Mouse (Mus musculus) lung, postnatal 0 days (tissue): Measurements from ENCODE around the gene G3bp1. TPM values are rescaled to one million over a fixed set of nuclear protein-coding genes. Genes with fewer than 3 reads are reported as not detected.
A peak's percentile ranks its signal among the peaks of the same experiment; 100 is the strongest.

Source experiments
- ATAC-seq: fragments of 200-750 bp; cut with Nextera tagmentation; 2 replicates; pipeline ENCODE4 v1.8.0; 2017; ENCODE audit warnings: moderate library complexity
- DNase-seq: peaks from one replicate; pipeline ENCODE4 v3.0.0-alpha.2; 2016; ENCODE audit warnings: low spot score
- H3K27ac ChIP-seq: fragments of 300-500 bp; sonication (generic); 2 replicates; pipeline ENCODE4 v1.5.1; 2014; ENCODE audit warnings: antibody characterized with exemption, mild to moderate bottlenecking, low read length, mixed read lengths
- H3K27me3 ChIP-seq: fragments of 300-500 bp; sonication (generic); replicated peaks from 2 replicates; pipeline ENCODE4 v1.6.1; 2014; ENCODE audit warnings: low read length, mixed read lengths; ENCODE audit not compliant: insufficient read depth
- H3K36me3 ChIP-seq: fragments of 300-500 bp; sonication (generic); 2 replicates; pipeline ENCODE4 v1.6.1; 2014; ENCODE audit warnings: low read length, mixed read lengths; ENCODE audit not compliant: insufficient read depth
- H3K4me1 ChIP-seq: fragments of 300-500 bp; sonication (generic); 2 replicates; pipeline ENCODE4 v1.6.1; 2014; ENCODE audit warnings: antibody characterized with exemption, low read depth, low read length, mixed read lengths; ENCODE audit not compliant: insufficient read depth
- H3K4me2 ChIP-seq: fragments of 300-500 bp; sonication (generic); replicated peaks from 2 replicates; pipeline ENCODE4 v1.6.1; 2014; ENCODE audit warnings: low read depth, mild to moderate bottlenecking, low read length, moderate library complexity, mixed read lengths
- H3K4me3 ChIP-seq: fragments of 300-500 bp; sonication (generic); 2 replicates; pipeline ENCODE4 v1.5.1; 2014; ENCODE audit warnings: low read depth, low read length
- H3K9ac ChIP-seq: fragments of 300-500 bp; sonication (generic); replicated peaks from 2 replicates; pipeline ENCODE4 v1.6.1; 2014; ENCODE audit warnings: low read depth, mild to moderate bottlenecking
- H3K9me3 ChIP-seq: fragments of 300-500 bp; sonication (generic); 2 replicates; pipeline ENCODE4 v1.6.1; 2016; ENCODE audit warnings: low read length, mixed read lengths
- CTCF ChIP-seq: IDR thresholded peaks from 2 replicates; pipeline ENCODE4 v1.5.1; 2016; ENCODE audit warnings: antibody characterized with exemption, mild to moderate bottlenecking
- EP300 ChIP-seq: IDR thresholded peaks from 2 replicates; pipeline ENCODE4 v1.6.1; 2016; ENCODE audit warnings: antibody characterized with exemption, mild to moderate bottlenecking, control low read depth
- WGBS: fragments of 180-500 bp; shearing (Covaris S2); extraction: QIAGEN DNeasy Blood & Tissue Kit; methylation state at CpG from one replicate; pipeline ENCODE4 v1.1.7; 2014; 5-methylcytosine and 5-hydroxymethylcytosine counted together
- polyA plus RNA-seq: library from polyadenylated mRNA; unstranded; fragments of >200 nt; fragmentation: Nextera tagmentation; extraction: Ambion mirVana; gene quantifications from 2 replicates; pipeline ENCODE4 v1.2.1, GENCODE M21; 2015

G3bp1 gene
- polyA plus RNA-seq, 1 experiment from 2014 or later: 47.7 TPM

- H3K4me2 ChIP-seq: no peak overlapping the region
- peaks cover 16% of the 10 kb centered on the region for H3K36me3 ChIP-seq
- peak; percentile 78 for ATAC-seq
- WGBS: 56% methylated on average over 7 of the region's 7 CpGs
- H3K4me3 ChIP-seq: no peak overlapping the region
- DNase-seq: peak; percentile 60
- TF ChIP-seq EP300 (peak; percentile 56; the same call in 1 of the 2 replicates), CTCF (no peak)
- 0 out of 2 replicates have a peak overlapping the region, but pooled peaks have one; percentile 2 for H3K27ac ChIP-seq
- H3K4me1 ChIP-seq: no peaks in the 10 kb centered on the region
- H3K27me3 ChIP-seq: no peaks in the 10 kb centered on the region
- no peak overlapping the region for H3K9ac ChIP-seq
- no peaks in the 10 kb centered on the region for H3K9me3 ChIP-seq
Observed at GRCm38 (mm10) chr11:55449531-55449930, 20.0 kb upstream of the G3bp1 start.

- peaks cover 19% of the 10 kb centered on the region for H3K36me3 ChIP-seq
- H3K4me1 ChIP-seq: no peaks in the 10 kb centered on the region
- no peak for ATAC-seq
- no peak overlapping the region for H3K9ac ChIP-seq
- H3K4me3 ChIP-seq: no peak overlapping the region
- no peak overlapping the region for H3K4me2 ChIP-seq
- TF ChIP-seq EP300 (no peak), CTCF (no peak)
- no peak for DNase-seq
- no peak overlapping the region for H3K27ac ChIP-seq
- no peaks in the 10 kb centered on the region for H3K9me3 ChIP-seq
- no peaks in the 10 kb centered on the region for H3K27me3 ChIP-seq
- 69% methylated on average over 4 of the region's 4 CpGs for WGBS
Observed at GRCm38 (mm10) chr11:55450311-55450710, 19.2 kb upstream of the G3bp1 start.

- no peak for TF ChIP-seq CTCF
- 0 out of 2 replicates have a peak, but pooled peaks have one; percentile 23 for TF ChIP-seq EP300
- 66% methylated on average over 4 of the region's 4 CpGs for WGBS
Observed at GRCm38 (mm10) chr11:55453640-55454039, 15.8 kb upstream of the G3bp1 start.

DNA sequence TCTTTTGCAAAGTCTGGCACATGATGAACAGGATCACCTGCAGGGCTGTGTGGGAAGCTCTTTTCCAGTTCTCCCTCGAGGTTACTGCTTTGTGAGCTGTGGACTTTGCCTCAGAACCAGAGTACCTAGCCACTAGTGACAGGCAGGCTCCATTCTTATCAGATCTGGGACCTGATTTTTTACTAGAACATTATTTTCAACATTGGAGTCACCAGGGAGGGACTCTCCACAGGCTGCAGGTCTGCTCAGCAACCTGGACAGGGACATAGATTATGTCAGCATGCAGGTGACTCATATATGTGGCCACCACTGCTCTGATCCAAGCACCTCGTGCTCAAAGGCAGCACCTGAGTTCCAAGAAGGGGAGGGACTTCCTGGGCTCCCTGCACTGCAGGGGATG is 14.3 kb upstream of the G3bp1 start:
- WGBS: 67% methylated on average over 2 of the region's 2 CpGs
- Histone ChIP-seq H3K9ac (no peak overlapping the region), H3K36me3 (peaks cover 7% of the 10 kb centered on the region; the same call in 1 of the 2 replicates), H3K9me3 (no peaks in the 10 kb centered on the region), H3K27ac (no peak overlapping the region), H3K4me2 (no peak overlapping the region), H3K27me3 (no peaks in the 10 kb centered on the region), H3K4me3 (no peak overlapping the region), H3K4me1 (peaks cover 4% of the 10 kb centered on the region; the same call in 1 of the 2 replicates)
- ATAC-seq (no peak), DNase-seq (no peak)
- TF ChIP-seq EP300 (no peak), CTCF (no peak)

More at GRCm38 (mm10) chr11:55453640-55454039, 15.8 kb upstream of the G3bp1 start:
- no peak for DNase-seq
- Histone ChIP-seq H3K9ac (no peak overlapping the region), H3K27ac (no peak overlapping the region), H3K4me2 (no peak overlapping the region), H3K36me3 (peaks cover 7% of the 10 kb centered on the region; the same call in 1 of the 2 replicates), H3K4me3 (no peak overlapping the region), H3K9me3 (no peaks in the 10 kb centered on the region), H3K4me1 (peaks cover 4% of the 10 kb centered on the region; the same call in 1 of the 2 replicates), H3K27me3 (no peaks in the 10 kb centered on the region)
- peak; percentile 30; the same call in 1 of the 2 replicates for ATAC-seq

DNA sequence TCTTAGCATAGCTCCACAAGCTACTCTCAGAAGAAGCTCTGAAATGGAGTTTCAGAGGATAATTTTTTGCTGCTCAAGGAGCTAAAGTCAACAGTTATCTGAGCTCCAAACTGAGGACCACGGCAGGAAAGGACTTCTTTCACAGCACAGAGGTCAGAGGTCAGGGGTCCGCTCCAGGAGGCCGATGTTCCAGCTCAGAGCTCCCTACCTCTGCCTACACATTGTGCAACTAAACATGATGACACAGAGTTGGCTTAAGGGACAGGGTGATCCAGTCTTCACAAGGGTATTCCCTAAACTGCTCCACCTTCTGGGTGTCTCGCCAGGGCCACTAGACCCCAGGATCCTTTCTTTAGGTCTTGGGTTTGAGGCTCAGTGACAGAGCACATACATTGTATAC is 11.0 kb upstream of the G3bp1 start:
- Histone ChIP-seq H3K9me3 (no peaks in the 10 kb centered on the region), H3K9ac (no peak overlapping the region), H3K4me2 (no peak overlapping the region), H3K27me3 (no peaks in the 10 kb centered on the region), H3K4me1 (peaks cover 4% of the 10 kb centered on the region; the same call in 1 of the 2 replicates), H3K36me3 (peaks cover 3% of the 10 kb centered on the region; the same call in 1 of the 2 replicates), H3K27ac (no peak overlapping the region), H3K4me3 (no peak overlapping the region)
- 47% methylated on average over 4 of the region's 4 CpGs for WGBS
- DNase-seq (no peak), ATAC-seq (no peak)
- TF ChIP-seq EP300 (no peak), CTCF (no peak)

DNA sequence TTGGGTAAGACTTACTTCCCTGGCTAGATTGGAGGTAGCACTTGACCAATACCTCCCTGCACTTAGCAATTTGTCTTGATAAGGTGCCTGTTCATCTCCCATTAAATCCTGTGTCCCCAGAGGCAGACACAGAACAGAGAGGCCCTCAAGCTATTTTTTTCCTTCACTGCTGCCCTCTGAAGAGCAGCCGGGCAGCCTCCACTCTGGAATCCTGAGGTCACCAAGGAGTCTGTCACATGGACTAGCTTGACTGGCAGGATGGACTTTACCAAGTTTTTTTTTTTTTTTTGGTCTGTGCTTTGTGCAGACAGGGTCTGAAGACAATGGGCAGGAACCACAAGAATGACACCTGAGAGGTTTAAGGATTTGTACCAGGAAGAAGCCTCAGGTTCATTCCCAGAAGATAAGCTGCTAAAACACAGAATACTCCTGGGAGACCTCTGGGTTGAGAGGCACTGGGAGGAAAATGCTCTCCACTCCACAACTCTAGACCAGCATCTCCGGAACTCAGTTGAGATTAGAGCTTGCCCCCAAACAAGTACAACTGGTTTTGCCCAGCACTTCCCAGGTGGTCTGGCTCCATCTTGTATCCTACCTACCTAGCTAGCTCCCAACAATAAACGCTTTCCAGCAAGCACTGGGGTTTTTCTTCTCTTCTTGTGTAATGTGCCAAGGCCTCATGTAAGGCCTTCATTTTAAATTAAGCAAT is 9.5 kb upstream of the G3bp1 start:
- H3K27me3 ChIP-seq: no peaks in the 10 kb centered on the region
- H3K9me3 ChIP-seq: no peaks in the 10 kb centered on the region
- H3K4me2 ChIP-seq: peak overlapping the region; percentile 83
- H3K4me1 ChIP-seq: peaks cover 4% of the 10 kb centered on the region; the same call in 1 of the 2 replicates
- WGBS: 21% methylated on average over 3 of the region's 3 CpGs
- peak overlapping the region; percentile 51; the same call in 1 of the 2 replicates for H3K9ac ChIP-seq
- TF ChIP-seq EP300 (no peak), CTCF (no peak)
- DNase-seq (peak; percentile 57), ATAC-seq (no peak)
- peak overlapping the region; percentile 84 for H3K27ac ChIP-seq
- H3K36me3 ChIP-seq: no peaks in the 10 kb centered on the region
- H3K4me3 ChIP-seq: peak overlapping the region; percentile 64
